Mouse (Mus musculus): ENCODE data around the gene C1ql4. TPM values are rescaled to one million over a fixed set of nuclear protein-coding genes. Genes with fewer than 3 reads are reported as not detected.

C1ql4 gene
- total and polyA plus RNA-seq, 2 experiments from 2014 or later, result 9.2 to 17.7 TPM

DNA sequence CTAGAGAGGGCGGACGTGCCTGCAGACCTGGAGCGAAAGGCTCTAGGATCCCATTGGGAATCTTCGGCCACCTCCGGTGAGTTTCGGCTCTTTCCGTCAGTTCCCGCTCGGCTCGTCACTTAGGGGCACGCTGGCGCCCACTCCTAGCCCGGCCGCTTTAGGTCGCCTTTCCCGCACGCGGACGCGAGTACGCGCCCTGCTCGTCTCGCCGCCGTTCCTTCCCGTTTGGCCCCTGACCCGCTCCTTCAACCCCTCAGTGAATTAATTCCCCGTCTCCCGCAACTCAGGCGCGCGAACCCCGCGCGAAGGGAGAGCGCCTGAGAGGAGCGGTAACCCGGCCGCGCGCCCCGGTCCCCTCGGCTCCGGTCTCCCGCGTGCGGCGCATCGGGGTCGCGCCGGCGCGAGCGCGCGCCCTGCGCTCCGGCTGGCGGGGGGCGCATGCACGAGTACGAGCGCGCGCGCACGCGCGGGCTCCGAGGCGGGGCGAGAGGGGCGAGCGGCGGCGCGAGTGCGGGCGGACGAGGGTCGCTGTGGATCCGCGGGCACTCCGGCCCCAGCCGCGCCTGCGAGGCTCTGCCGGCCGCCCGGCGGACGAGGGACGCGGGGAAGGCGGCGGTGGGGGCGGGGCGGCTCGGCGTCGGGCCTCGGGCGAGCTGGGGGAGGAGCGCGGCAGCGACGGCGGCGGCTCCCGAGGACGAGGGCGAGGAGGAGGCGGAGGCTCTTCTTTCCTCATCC lies 38.6 kb upstream of the C1ql4 start:
- H3K4me1 ChIP-seq (ENCODE audit: insufficient read depth, low read length), result peaks cover 10% of the 10 kb centered on the region
- peak overlapping the region; percentile 84 for H3K4me3 ChIP-seq (ENCODE audit: low read depth, low read length)
- peak overlapping the region; percentile 88 for H3K4me2 ChIP-seq (ENCODE audit: low read depth, low read length, poor library complexity, severe bottlenecking)
- WGBS, result under 1% methylated on average over 82 of the region's 115 CpGs
- H3K36me3 ChIP-seq (ENCODE audit: insufficient read depth, low read length), result no peaks in the 10 kb centered on the region
- H3K27ac ChIP-seq (ENCODE audit: low read depth, low read length), result peak overlapping the region; percentile 87
- peak; percentile 91 for DNase-seq (ENCODE audit: low spot score)
- peak; percentile 85 for ATAC-seq (ENCODE audit: low FRiP score)
- no peaks in the 10 kb centered on the region for H3K9me3 ChIP-seq (ENCODE audit: low read length)
- H3K27me3 ChIP-seq (ENCODE audit: insufficient read depth, low read length), result no peaks in the 10 kb centered on the region
- no peak for TF ChIP-seq CTCF (IDR thresholded peaks at IDR 0.05)
- peak overlapping the region; percentile 87 for H3K9ac ChIP-seq (replicated peaks; ENCODE audit: low read length, poor library complexity, severe bottlenecking)

DNA sequence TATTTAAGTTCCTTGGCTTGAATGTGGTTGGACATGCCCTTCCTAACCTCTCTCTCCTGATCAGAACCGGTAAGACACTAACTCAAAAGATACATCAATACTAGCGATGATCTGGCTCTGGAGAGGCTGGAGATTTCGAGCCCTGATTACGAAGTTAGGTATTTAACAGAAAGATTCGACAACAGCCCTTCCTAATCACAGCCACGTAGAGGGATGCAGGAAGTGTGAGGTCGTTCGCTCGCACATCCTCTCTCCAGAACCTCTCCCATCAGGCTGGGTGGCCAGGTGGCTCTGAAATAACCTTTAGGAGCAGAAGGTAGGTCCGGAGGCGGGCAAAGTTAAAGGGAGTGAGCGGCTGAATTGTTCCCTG lies 38.1 kb upstream of the C1ql4 start, which contains the start of gene Spats2:
Spats2 (plus strand) TSS at position 206 of the 370 bp plus-strand sequence.
- 0 out of 2 replicates have a peak, but pooled peaks have one; percentile 11 for ATAC-seq (ENCODE audit: low FRiP score)

DNA sequence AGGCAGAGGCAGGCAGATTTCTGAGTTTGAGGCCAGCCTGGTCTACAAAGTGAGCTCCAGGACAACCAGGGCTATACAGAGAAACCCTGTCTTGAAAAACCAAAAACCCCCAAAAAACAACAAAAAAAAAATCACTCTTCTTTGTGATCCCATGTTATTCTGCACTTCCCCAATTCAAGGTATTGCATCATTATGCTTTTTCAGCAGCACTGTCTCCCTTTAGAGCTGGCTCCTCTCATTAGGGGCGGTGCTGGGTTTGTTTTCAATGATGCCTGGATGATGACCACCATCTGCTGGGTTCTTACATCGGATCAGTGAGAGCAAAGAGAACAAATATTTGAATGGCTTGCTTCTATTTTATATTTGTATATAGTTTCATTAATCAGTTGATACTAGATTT lies 35.0 kb upstream of the C1ql4 start:
- no peak for ATAC-seq (ENCODE audit: low FRiP score)
- Histone ChIP-seq H3K27me3 (ENCODE audit: insufficient read depth, low read length) (no peaks in the 10 kb centered on the region), H3K4me3 (ENCODE audit: low read depth, low read length) (no peak overlapping the region), H3K36me3 (ENCODE audit: insufficient read depth, low read length) (no peaks in the 10 kb centered on the region), H3K9me3 (ENCODE audit: low read length) (no peaks in the 10 kb centered on the region), H3K9ac (replicated peaks; ENCODE audit: low read length, poor library complexity, severe bottlenecking) (no peak overlapping the region), H3K27ac (ENCODE audit: low read depth, low read length) (no peak overlapping the region), H3K4me2 (ENCODE audit: low read depth, low read length, poor library complexity, severe bottlenecking) (no peak overlapping the region), H3K4me1 (ENCODE audit: insufficient read depth, low read length) (no peaks in the 10 kb centered on the region; the same call in 1 of the 2 replicates)
- DNase-seq (ENCODE audit: low spot score), result no peak
- TF ChIP-seq CTCF (IDR thresholded peaks at IDR 0.05), result no peak
- 82% methylated on average over 2 of the region's 2 CpGs for WGBS

More for the DNA sequence above, 38.1 kb upstream of the C1ql4 start, which contains the start of gene Spats2:
- Histone ChIP-seq H3K4me3 (ENCODE audit: low read depth, low read length) (peak within 1 kb of the TSS; percentile 84), H3K4me2 (ENCODE audit: low read depth, low read length, poor library complexity, severe bottlenecking) (peak within 1 kb of the TSS; percentile 88), H3K9me3 (ENCODE audit: low read length) (no peaks in the 10 kb centered on the region), H3K4me1 (ENCODE audit: insufficient read depth, low read length) (peaks cover 10% of the 10 kb centered on the region), H3K27me3 (ENCODE audit: insufficient read depth, low read length) (no peaks in the 10 kb centered on the region), H3K36me3 (ENCODE audit: insufficient read depth, low read length) (no peaks in the 10 kb centered on the region), H3K27ac (ENCODE audit: low read depth, low read length) (peak within 1 kb of the TSS; percentile 87), H3K9ac (replicated peaks; ENCODE audit: low read length, poor library complexity, severe bottlenecking) (peak within 1 kb of the TSS; percentile 87)
- WGBS, result under 1% methylated on average over 12 of the region's 12 CpGs
- TF ChIP-seq CTCF (IDR thresholded peaks at IDR 0.05), result no peak
- no peak for DNase-seq (ENCODE audit: low spot score)

DNA sequence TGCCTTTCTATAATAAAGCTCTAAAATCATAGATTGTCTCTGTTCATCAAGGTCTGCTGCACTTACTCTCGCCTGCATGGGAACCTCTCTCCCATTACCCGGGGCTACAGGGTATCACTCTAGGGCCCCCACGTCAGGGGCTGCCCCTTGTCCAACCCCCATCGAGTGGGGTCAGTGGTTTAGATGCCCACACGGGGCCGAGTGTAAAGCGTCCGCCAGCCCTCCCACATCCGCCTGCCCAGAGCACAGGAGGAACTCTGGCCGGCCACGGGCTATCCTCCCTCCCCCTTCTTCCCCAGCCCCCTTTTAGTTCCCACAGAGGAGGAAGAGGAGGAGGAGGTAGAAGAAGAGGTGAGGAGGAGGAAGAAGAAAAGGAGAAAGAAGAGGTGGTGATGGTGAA lies 33.2 kb upstream of the C1ql4 start:
- Histone ChIP-seq H3K4me2 (ENCODE audit: low read depth, low read length, poor library complexity, severe bottlenecking) (no peak overlapping the region), H3K4me1 (ENCODE audit: insufficient read depth, low read length) (no peaks in the 10 kb centered on the region), H3K9me3 (ENCODE audit: low read length) (no peaks in the 10 kb centered on the region), H3K27ac (ENCODE audit: low read depth, low read length) (no peak overlapping the region), H3K9ac (replicated peaks; ENCODE audit: low read length, poor library complexity, severe bottlenecking) (no peak overlapping the region), H3K27me3 (ENCODE audit: insufficient read depth, low read length) (no peaks in the 10 kb centered on the region), H3K36me3 (ENCODE audit: insufficient read depth, low read length) (no peaks in the 10 kb centered on the region), H3K4me3 (ENCODE audit: low read depth, low read length) (no peak overlapping the region)
- no peak for TF ChIP-seq CTCF (IDR thresholded peaks at IDR 0.05)
- DNase-seq (ENCODE audit: low spot score) (no peak), ATAC-seq (ENCODE audit: low FRiP score) (no peak)
- 15% methylated on average over 11 of the region's 11 CpGs for WGBS

DNA sequence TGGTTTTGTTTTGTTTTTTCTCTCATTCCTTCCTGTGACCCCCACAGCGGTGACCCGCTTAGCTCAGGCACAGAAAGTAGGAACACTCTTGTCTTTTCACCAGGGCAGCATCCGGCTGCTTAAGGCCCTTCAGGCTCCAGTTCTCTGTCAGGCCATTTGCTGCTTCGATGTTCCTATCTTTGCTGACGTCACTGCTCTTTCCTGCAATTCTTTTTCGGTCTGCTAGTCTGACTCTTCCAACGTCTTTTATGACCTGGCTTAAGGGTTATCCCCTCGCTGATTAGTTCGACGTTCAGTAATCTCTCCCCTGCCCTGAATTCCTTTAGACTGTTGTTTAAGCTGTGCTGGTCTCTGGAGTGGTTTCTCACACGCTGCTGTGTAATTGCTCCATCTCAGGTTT lies 28.9 kb upstream of the C1ql4 start:
- H3K4me1 ChIP-seq (ENCODE audit: insufficient read depth, low read length), result no peaks in the 10 kb centered on the region
- WGBS, result 51% methylated on average over 11 of the region's 11 CpGs
- no peak for TF ChIP-seq CTCF (IDR thresholded peaks at IDR 0.05)

DNA sequence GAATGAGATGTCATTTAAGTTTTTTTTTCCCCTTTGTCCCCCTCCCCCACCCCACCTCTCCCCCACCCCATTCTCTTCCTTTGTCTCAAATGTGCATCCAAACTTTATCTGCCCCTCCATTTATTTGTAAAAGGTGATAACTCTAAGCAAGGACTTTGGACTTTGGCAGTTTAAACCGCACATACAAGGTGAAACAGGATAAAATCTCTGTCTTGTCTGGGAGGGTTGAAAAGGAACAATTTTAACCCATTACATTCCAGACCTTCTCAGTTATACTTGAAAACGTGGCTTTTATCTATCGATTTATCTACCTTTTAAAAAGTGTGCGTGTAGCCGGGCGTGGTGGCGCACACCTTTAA lies 27.4 kb upstream of the C1ql4 start:
- H3K4me2 ChIP-seq (ENCODE audit: low read depth, low read length, poor library complexity, severe bottlenecking), result no peak overlapping the region
- no peaks in the 10 kb centered on the region for H3K36me3 ChIP-seq (ENCODE audit: insufficient read depth, low read length)
- WGBS, result 85% methylated on average over 7 of the region's 7 CpGs
- no peak overlapping the region for H3K9ac ChIP-seq (replicated peaks; ENCODE audit: low read length, poor library complexity, severe bottlenecking)
- H3K27me3 ChIP-seq (ENCODE audit: insufficient read depth, low read length), result no peaks in the 10 kb centered on the region
- no peaks in the 10 kb centered on the region for H3K4me1 ChIP-seq (ENCODE audit: insufficient read depth, low read length)
- TF ChIP-seq CTCF (IDR thresholded peaks at IDR 0.05), result no peak
- ATAC-seq (ENCODE audit: low FRiP score) (no peak), DNase-seq (ENCODE audit: low spot score) (no peak)
- no peak overlapping the region for H3K4me3 ChIP-seq (ENCODE audit: low read depth, low read length)
- no peaks in the 10 kb centered on the region for H3K9me3 ChIP-seq (ENCODE audit: low read length)
- H3K27ac ChIP-seq (ENCODE audit: low read depth, low read length), result no peak overlapping the region

More for the DNA sequence above, 28.9 kb upstream of the C1ql4 start:
- Histone ChIP-seq H3K27me3 (ENCODE audit: insufficient read depth, low read length) (no peaks in the 10 kb centered on the region), H3K27ac (ENCODE audit: low read depth, low read length) (no peak overlapping the region), H3K9ac (replicated peaks; ENCODE audit: low read length, poor library complexity, severe bottlenecking) (no peak overlapping the region), H3K4me2 (ENCODE audit: low read depth, low read length, poor library complexity, severe bottlenecking) (no peak overlapping the region), H3K36me3 (ENCODE audit: insufficient read depth, low read length) (no peaks in the 10 kb centered on the region), H3K9me3 (ENCODE audit: low read length) (no peaks in the 10 kb centered on the region), H3K4me3 (ENCODE audit: low read depth, low read length) (no peak overlapping the region)
- DNase-seq (ENCODE audit: low spot score), result no peak
- ATAC-seq (ENCODE audit: low FRiP score), result no peak

Measured in midbrain, postnatal 0 days (tissue).